Mouse (Mus musculus) brain, embryonic 14.5 days (tissue): ENCODE measurements around the gene Kcnk7.

Experiments used
- CTCF ChIP-seq: fragments of 200-500 bp; IDR thresholded peaks from 2 replicates; pipeline ENCODE4 v1.5.1; 2012; ENCODE audit warnings: inconsistent platforms, mild to moderate bottlenecking, moderate library complexity, borderline replicate concordance; ENCODE audit not compliant: insufficient read depth, insufficient read length; ENCODE audit errors: extremely low read depth
- POLR2A ChIP-seq: fragments of 200-500 bp; IDR thresholded peaks from 2 replicates; pipeline ENCODE4 v1.6.1; 2012; ENCODE audit warnings: mild to moderate bottlenecking, inconsistent platforms, borderline replicate concordance; ENCODE audit not compliant: poor library complexity, insufficient read depth, insufficient read length, severe bottlenecking; ENCODE audit errors: extremely low read depth

DNA sequence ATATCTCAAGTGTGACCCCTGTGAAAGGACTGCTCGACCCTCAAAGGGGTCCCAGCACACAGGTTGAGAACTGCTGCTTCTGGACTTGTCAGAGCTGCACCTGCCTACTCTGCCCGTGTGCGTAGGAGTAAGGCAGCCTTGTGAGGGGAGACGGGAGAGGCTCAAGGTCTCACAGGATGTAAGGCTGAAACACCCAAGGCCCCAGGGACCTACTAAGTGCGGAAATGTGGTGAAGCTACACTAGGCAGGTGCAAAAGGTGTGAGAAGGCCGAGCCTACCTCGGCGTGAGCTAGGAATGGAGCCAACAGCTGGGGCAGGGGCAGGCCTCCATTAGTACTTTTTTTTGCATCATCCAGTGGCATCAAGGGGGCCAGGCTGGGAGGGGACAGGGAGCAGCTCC is 41.9 kb upstream of the Kcnk7 start:
- no peak for TF ChIP-seq CTCF
- TF ChIP-seq POLR2A: no peak
